Mouse (Mus musculus): ENCODE results near the gene Ccdc102a. TPM values are rescaled to one million over a fixed set of nuclear protein-coding genes. Genes with fewer than 3 reads are reported as not detected.

Gene Ccdc102a
- 1 to 10 TPM; 3.7 to 4.7 TPM for total RNA-seq (2023)

GRCm38 (mm10) chr8:94917851-94918495 lies at the start of gene Ccdc102a:
Gene Ccdc102a (minus strand): TSS chr8:94918098.

GRCm38 (mm10) chr8:94923405-94923804 lies 5.5 kb upstream of the Ccdc102a start, which contains the start of gene Adgrg5:
Gene Adgrg5 (plus strand): TSS chr8:94923694.

DNA sequence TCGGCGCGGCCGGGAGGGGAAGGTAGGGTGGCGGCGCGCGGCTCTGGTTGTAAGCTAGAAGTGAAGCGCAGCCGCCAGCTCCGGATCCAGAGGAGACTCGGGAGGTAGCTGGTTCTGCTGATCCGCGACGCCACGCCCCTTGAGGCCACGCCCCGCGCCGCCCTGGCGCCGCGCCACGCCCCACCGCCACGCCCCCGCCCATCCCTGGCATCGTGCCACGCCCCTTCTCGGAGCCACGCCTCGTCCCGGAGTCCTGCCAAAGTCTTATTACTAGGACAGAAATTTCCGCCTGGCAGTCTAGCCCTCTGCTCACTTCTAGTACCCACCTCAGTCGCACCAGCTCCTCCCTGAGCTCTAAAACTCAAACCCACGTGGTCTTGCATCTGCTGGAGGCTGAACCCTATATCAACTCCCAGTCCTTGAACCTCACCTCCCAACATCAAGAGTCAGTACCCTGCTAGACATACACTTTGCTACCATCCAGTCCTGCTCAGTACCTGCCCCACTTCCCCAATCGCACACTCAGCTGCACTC lies 41.6 kb downstream of the Ccdc102a start, which contains the start of gene Dok4:
Gene Dok4, minus strand, starts transcription at position 134 of the 534 bp plus-strand sequence.

DNA sequence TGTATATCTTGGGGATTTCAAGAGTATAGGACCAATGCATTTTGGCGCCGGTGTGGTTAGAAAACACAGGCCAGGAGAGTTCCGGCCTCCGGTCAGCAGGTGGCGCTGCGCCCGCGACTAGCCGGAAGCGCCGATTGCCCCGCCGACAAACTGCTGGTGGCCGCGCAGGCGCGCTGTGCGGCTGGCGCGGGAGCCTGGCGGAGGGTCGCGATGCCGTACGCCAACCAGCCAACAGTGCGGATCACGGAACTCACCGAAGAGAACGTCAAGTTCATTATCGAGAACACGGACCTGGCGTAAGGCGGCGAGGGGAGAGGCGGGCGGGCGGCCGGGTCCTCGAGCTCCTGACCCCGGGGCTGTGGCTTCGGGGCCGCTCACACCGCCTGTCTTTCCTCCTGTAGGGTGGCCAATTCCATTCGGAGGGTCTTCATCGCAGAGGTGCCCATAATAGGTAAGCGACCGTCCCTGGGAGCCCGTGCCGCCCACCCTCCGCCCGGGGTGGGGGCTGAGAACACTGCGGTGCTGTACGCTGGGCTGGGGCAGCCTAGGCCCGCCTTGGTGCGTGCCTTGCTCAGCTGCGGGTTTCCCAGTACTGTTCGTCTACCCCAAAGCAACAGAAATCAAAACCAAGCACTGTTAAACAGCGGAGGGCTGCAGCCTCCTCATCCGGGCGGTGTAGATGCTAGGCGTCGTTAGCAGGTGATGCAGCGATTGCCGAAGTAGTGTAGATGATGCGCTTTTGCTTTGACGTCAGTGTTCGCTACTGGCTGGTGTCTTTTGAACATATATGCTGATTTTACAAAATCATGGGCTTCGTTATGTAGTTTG lies 60.3 kb downstream of the Ccdc102a start, which contains the start of gene Polr2c:
Gene Polr2c, plus strand, starts transcription at position 105 of the 828 bp plus-strand sequence.

Other genes with a start within 250 kb of the Ccdc102a start
- not detected for gene Pllp, start 221.8 kb downstream of the Ccdc102a start, total RNA-seq (2023)
- gene Ccl22, start 172.5 kb downstream of the Ccdc102a start, total RNA-seq (2023): under 1 TPM in 1 of 2 experiments, not detected in 1; 0.18 TPM
- gene Cx3cl1, start 146.1 kb downstream of the Ccdc102a start, total RNA-seq (2023): not detected
- not detected for gene Ccl17, start 107.6 kb downstream of the Ccdc102a start, total RNA-seq (2023)
- gene Coq9, start 79.8 kb downstream of the Ccdc102a start, total RNA-seq (2023): 10 to 100 TPM; 24.5 to 27.2 TPM
- 10 to 100 TPM; 39.1 to 42.8 TPM for gene Ciapin1, start 79.7 kb downstream of the Ccdc102a start, total RNA-seq (2023)
- 10 to 100 TPM; 37.8 to 39.3 TPM for gene Polr2c, start 60.6 kb downstream of the Ccdc102a start, total RNA-seq (2023)
- 1 to 10 TPM; 1.2 to 1.3 TPM for gene Dok4, start 41.8 kb downstream of the Ccdc102a start, total RNA-seq (2023)
- 10 to 100 TPM; 14.8 to 23.2 TPM for gene Adgrg5, start 5.6 kb upstream of the Ccdc102a start, total RNA-seq (2023)
- 10 to 100 TPM; 10.2 to 15.0 TPM for gene Adgrg1, start 56.7 kb upstream of the Ccdc102a start, total RNA-seq (2023)
- 100 to 1,000 TPM; 129 to 142 TPM for gene Adgrg3, start 99.6 kb upstream of the Ccdc102a start, total RNA-seq (2023)
- gene Drc7, start 137.0 kb upstream of the Ccdc102a start, total RNA-seq (2023): under 1 TPM; 0.57 TPM
- gene Katnb1, start 163.1 kb upstream of the Ccdc102a start, total RNA-seq (2023): 10 to 100 TPM; 17.5 to 18.1 TPM

All from neutrophil, adult 83 days (primary cell).